Mouse (Mus musculus) G1E (cell line): ENCODE measurements around the gene Acot4. TPM values are rescaled to one million over a fixed set of nuclear protein-coding genes. Genes with fewer than 3 reads are reported as not detected.
"Not testable (repeated sequence)": the region's sequence is repeated elsewhere in the genome, so short reads cannot be mapped to it uniquely, and the experiment has no call there.

Source experiments
- ATAC-seq: 2 replicates; pipeline ENCODE4 v1.8.0; 2016; ENCODE audit warnings: mild to moderate bottlenecking; ENCODE audit not compliant: insufficient number of reproducible peaks, poor library complexity, low FRiP score, severe bottlenecking; ENCODE audit errors: extremely low read depth
- DNase-seq: peaks from one replicate; pipeline ENCODE4 v3.0.0; 2012; ENCODE audit warnings: low spot score
- H3K27me3 ChIP-seq: 2 replicates; pipeline ENCODE4 v1.6.1; 2012; ENCODE audit warnings: mild to moderate bottlenecking, low read length, inconsistent platforms; ENCODE audit not compliant: insufficient read depth
- H3K36me3 ChIP-seq: replicated peaks from 2 replicates; pipeline ENCODE3; 2012; ENCODE audit warnings: mild to moderate bottlenecking, inconsistent platforms
- H3K4me1 ChIP-seq: 2 replicates; pipeline ENCODE4 v1.6.1; 2012; ENCODE audit warnings: low read depth, low read length, inconsistent platforms, mixed read lengths; ENCODE audit not compliant: insufficient read depth
- H3K4me3 ChIP-seq: 2 replicates; pipeline ENCODE4 v1.5.1; 2012; ENCODE audit warnings: low read depth, mild to moderate bottlenecking, inconsistent platforms, low read length, moderate library complexity, mixed read lengths
- H3K9me3 ChIP-seq: replicated peaks from 2 replicates; pipeline ENCODE4 v1.6.1; 2012; ENCODE audit warnings: inconsistent platforms
- CTCF ChIP-seq: IDR thresholded peaks from 2 replicates; pipeline ENCODE4 v1.5.1; 2012; ENCODE audit warnings: low read depth, low read length, inconsistent platforms, mixed read lengths
- GATA1 ChIP-seq: IDR thresholded peaks from 2 replicates; pipeline ENCODE4 v1.6.1; 2012; ENCODE audit warnings: borderline replicate concordance, low read length, inconsistent platforms, mixed read lengths
- GATA2 ChIP-seq: IDR thresholded peaks from 2 replicates; pipeline ENCODE4 v1.6.1; 2012; ENCODE audit warnings: low read depth, low read length, inconsistent platforms, borderline replicate concordance
- POLR2AphosphoS5 ChIP-seq: IDR thresholded peaks from 2 replicates; pipeline ENCODE4 v1.6.1; 2012; ENCODE audit warnings: low read depth, low read length, inconsistent platforms; ENCODE audit not compliant: insufficient replicate concordance
- TAL1 ChIP-seq: conservative IDR thresholded peaks from 2 replicates; pipeline ENCODE4 v1.6.1; 2012; ENCODE audit warnings: low read depth, low read length, inconsistent platforms, mixed read lengths
- polyA plus RNA-seq: library from polyadenylated mRNA; stranded (reverse); fragments of >175 nt; gene quantifications from 2 replicates; pipeline ENCODE4 v1.2.3, GENCODE M21; 2012
- total RNA-seq, 2 experiments: library from RNA; stranded (forward) in 1 of 2; stranded (reverse) in 1 of 2; fragments of 200-1000 nt in 1 of 2; fragments of >200 nt in 1 of 2; fragmentation: Nextera tagmentation in 1 of 2; gene quantifications; 2 replicates each; pipeline ENCODE4 v1.2.3; 2014 to 2017

Acot4 gene
- total and polyA plus RNA-seq, 3 experiments: 0.05 TPM; not detected in 2

DNA sequence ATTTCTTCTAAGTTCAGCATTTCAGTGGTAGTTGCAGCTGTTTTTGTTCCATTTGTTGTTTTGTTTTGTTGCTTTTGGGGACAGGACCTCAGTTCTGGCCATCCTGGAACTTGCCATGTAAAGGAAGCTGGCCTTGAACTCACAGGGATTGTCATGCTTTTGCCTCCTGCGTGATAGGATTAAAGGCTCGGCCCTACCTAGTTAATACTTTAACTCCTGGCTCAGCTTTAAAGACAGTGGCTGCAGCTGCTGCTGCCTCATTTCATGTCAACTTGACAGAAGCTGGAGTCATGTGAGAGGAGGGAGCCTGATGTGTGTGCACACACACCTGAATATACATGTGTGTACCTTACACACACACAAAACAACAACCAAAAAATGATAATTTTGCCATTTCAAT is 5.9 kb downstream of the Acot4 start:
- Histone ChIP-seq H3K36me3 (no peaks in the 10 kb centered on the region), H3K4me1 (peaks cover 6% of the 10 kb centered on the region), H3K9me3 (peaks cover 13% of the 10 kb centered on the region), H3K4me3 (no peak overlapping the region), H3K27me3 (peaks cover 27% of the 10 kb centered on the region)
- no peak for TF ChIP-seq POLR2AphosphoS5
- TF ChIP-seq GATA1: no peak
- no peak for TF ChIP-seq TAL1
- TF ChIP-seq CTCF: no peak
- TF ChIP-seq GATA2: no peak
- DNase-seq: no peak
- ATAC-seq: no peak

DNA sequence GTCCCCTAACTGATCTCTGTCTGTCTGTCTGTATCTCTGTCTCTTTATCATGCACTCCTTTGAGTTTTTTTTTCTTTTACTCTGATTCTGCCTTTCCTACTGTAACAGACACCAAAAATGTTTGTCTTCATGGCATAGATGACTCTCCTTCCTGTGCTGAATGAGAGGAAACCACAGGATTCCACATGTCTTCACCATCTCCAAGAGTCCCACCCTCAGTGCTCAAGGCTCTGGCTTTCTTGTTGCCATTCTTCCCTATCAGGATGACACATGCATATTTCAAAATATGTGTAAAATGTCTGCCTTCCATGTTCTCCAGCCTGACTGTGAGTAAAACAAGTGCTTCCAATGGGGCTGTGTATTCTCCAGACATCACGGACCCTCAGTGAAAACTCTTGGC is 8.7 kb downstream of the Acot4 start:
- Histone ChIP-seq H3K27me3 (peaks cover 27% of the 10 kb centered on the region), H3K9me3 (peaks cover 6% of the 10 kb centered on the region), H3K4me1 (peaks cover 2% of the 10 kb centered on the region), H3K4me3 (no peak overlapping the region), H3K36me3 (no peaks in the 10 kb centered on the region)
- no peak for ATAC-seq
- DNase-seq: no peak
- TF ChIP-seq POLR2AphosphoS5 (no peak), TAL1 (no peak), CTCF (no peak), GATA2 (no peak), GATA1 (no peak)

DNA sequence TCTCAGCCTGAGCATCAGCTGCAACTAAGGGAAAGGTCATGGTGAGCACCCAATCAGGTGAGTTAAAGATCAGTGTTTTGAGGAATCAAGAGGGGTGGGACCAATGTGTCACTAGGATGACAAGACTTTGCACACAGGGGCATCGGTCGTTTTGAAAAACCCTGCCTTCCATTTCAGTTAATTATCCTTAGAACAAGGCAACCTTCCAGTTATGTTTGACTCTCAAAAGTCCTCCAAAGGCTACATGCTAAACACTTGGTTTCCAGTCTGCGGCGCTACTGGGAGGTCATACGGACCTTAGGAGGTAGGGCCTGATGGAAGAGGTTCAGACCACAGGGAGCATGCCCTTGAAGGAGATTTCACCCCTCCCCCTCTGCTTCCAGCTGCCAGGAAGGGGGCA is 12.6 kb downstream of the Acot4 start:
- ATAC-seq: peak; percentile 34; the same call in 1 of the 2 replicates
- Histone ChIP-seq H3K9me3 (peaks cover 12% of the 10 kb centered on the region), H3K4me1 (peaks cover 10% of the 10 kb centered on the region), H3K27me3 (peaks cover 31% of the 10 kb centered on the region)
- not testable (repeated sequence) for H3K4me3 ChIP-seq, H3K36me3 ChIP-seq, DNase-seq

DNA sequence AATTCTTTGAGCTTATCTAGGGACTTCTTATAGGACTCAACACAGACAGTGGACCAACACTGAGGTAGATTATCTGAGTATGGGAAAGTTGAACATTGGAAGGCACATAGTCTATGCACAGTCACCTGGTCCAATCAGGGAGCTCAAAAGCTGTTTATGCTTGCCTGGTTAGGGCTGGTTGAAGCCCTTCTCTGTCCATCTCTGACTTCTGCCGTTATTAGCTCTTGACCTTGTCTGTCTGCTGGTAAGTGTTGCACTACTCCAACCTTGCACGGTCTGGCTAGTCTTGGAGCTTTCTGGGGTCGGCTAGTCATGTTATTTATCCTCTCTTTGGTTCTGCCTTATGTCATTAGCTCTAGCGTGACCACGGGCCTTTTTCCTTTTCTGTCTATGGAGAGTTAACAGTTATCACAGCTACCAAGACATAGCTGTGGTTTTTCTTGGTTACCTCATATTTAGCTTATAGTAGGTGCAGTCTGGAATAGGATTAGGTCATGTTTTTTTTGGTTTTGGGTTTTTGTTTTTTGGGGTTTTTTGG is 13.8 kb downstream of the Acot4 start, which contains the start of gene Acot3:
Acot3 (plus strand) TSS at position 208 of the 538 bp plus-strand sequence.
- Histone ChIP-seq H3K4me3 (no peak within 1 kb of the TSS), H3K36me3 (no peaks in the 10 kb centered on the region), H3K9me3 (peaks cover 12% of the 10 kb centered on the region), H3K4me1 (peaks cover 10% of the 10 kb centered on the region), H3K27me3 (peaks cover 35% of the 10 kb centered on the region)
- no peak for TF ChIP-seq TAL1
- no peak for TF ChIP-seq CTCF
- TF ChIP-seq GATA2: no peak
- no peak for TF ChIP-seq GATA1
- DNase-seq (no peak), ATAC-seq (no peak)

DNA sequence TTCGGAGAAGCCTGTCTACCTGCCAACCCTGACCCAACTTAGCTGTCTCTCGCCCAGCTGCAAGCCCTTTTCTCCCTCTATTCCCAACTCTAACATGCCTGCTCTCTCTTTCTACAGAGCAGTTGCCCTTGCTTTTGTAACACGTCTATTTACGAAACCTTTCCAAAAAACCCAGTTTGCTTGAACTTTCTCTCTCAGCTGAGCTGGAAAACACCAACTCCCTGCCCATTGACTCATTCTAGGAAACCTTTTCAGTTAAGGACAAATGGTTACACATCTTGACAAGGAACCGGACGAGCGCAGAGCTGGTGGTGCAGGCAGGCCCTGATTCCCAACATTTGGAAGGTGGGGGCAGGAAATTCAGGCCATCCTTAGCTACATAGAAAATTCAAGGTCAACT is 14.4 kb downstream of the Acot4 start:
- no peak overlapping the region for H3K4me3 ChIP-seq
- DNase-seq (no peak), ATAC-seq (no peak)
- TF ChIP-seq TAL1 (no peak), GATA1 (no peak), POLR2AphosphoS5 (no peak), CTCF (no peak), GATA2 (no peak)
- H3K27me3 ChIP-seq: peaks cover 37% of the 10 kb centered on the region
- H3K36me3 ChIP-seq: no peaks in the 10 kb centered on the region
- peaks cover 12% of the 10 kb centered on the region for H3K9me3 ChIP-seq
- peaks cover 10% of the 10 kb centered on the region for H3K4me1 ChIP-seq

DNA sequence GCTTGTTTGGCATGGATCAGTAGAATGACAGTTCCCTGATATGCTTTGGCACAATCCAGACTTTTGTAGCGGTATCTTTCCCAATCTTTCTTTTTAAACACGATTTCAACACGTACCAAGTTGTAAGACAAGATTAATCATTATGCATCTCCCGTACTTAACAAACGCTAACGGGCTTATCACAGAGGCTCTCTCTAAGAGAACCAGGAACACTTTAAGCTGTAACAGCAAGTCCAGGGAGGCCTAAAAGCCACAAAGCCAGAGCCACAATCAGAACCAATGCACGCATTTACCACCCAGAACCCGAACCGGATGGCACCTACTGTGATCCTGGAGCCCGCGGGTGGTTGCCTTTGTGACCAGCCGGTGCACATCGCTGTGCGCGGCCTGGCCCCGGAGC is 15.0 kb downstream of the Acot4 start:
- ATAC-seq (no peak), DNase-seq (no peak)
- Histone ChIP-seq H3K4me3 (no peak overlapping the region), H3K27me3 (peaks cover 39% of the 10 kb centered on the region), H3K4me1 (peaks cover 10% of the 10 kb centered on the region), H3K36me3 (no peaks in the 10 kb centered on the region), H3K9me3 (peaks cover 10% of the 10 kb centered on the region)
- TF ChIP-seq TAL1 (no peak), GATA2 (no peak), CTCF (no peak), GATA1 (no peak), POLR2AphosphoS5 (no peak)
